Mouse (Mus musculus) forebrain, embryonic 13.5 days (tissue): ENCODE results near the gene Fam160b1. TPM values are rescaled to one million over a fixed set of nuclear protein-coding genes. Genes with fewer than 3 reads are reported as not detected.

Source experiments
- ATAC-seq: fragments of 200-750 bp; cut with Nextera tagmentation; 2 replicates; pipeline ENCODE4 v1.8.0; 2017
- H3K27ac ChIP-seq: fragments of 300-500 bp; sonication (generic); 2 replicates; pipeline ENCODE4 v1.5.1; 2015; ENCODE audit warnings: inconsistent platforms, mild to moderate bottlenecking, moderate library complexity
- H3K27me3 ChIP-seq: fragments of 300-500 bp; sonication (generic); 2 replicates; pipeline ENCODE4 v1.6.1; 2015; ENCODE audit warnings: mild to moderate bottlenecking, inconsistent platforms
- H3K36me3 ChIP-seq: fragments of 300-500 bp; sonication (generic); 2 replicates; pipeline ENCODE4 v1.6.1; 2015; ENCODE audit warnings: mild to moderate bottlenecking, inconsistent platforms; ENCODE audit not compliant: poor library complexity, severe bottlenecking
- H3K4me1 ChIP-seq: fragments of 300-500 bp; sonication (generic); 2 replicates; pipeline ENCODE4 v1.6.1; 2015; ENCODE audit warnings: inconsistent platforms
- H3K4me2 ChIP-seq: fragments of 300-500 bp; sonication (generic); 2 replicates; pipeline ENCODE4 v1.6.1; 2015; ENCODE audit warnings: inconsistent platforms, mild to moderate bottlenecking, moderate library complexity
- H3K4me3 ChIP-seq: fragments of 300-500 bp; sonication (generic); 2 replicates; pipeline ENCODE4 v1.5.1; 2015; ENCODE audit warnings: mild to moderate bottlenecking, inconsistent platforms
- H3K9ac ChIP-seq: fragments of 300-500 bp; sonication (generic); 2 replicates; pipeline ENCODE4 v1.6.1; 2015; ENCODE audit warnings: mild to moderate bottlenecking, inconsistent platforms
- H3K9me3 ChIP-seq: fragments of 300-500 bp; sonication (generic); replicated peaks from 2 replicates; pipeline ENCODE4 v1.6.1; 2016; ENCODE audit warnings: inconsistent platforms
- WGBS: fragments of 180-500 bp; shearing (Covaris S2); methylation state at CpG from one replicate; pipeline ENCODE4 v1.1.7; 2015; 5-methylcytosine and 5-hydroxymethylcytosine counted together
- polyA plus RNA-seq: library from polyadenylated mRNA; unstranded; fragments of >200 nt; fragmentation: Nextera tagmentation; extraction: Ambion mirVana; gene quantifications from 2 replicates; pipeline ENCODE4 v1.2.1, GENCODE M21; 2015

The Fam160b1 gene
- polyA plus RNA-seq, 1 experiment from 2014 or later = 11.6 TPM

GRCm38 (mm10) chr19:57375746-57376145, 15.3 kb downstream of the Fam160b1 start:
- H3K27me3 ChIP-seq = no peaks in the 10 kb centered on the region
- H3K36me3 ChIP-seq = peaks cover 98% of the 10 kb centered on the region
- H3K9me3 ChIP-seq = no peaks in the 10 kb centered on the region
- no peak overlapping the region for H3K4me2 ChIP-seq
- WGBS = 90% methylated on average over 11 of the region's 11 CpGs
- H3K4me3 ChIP-seq = no peak overlapping the region
- no peaks in the 10 kb centered on the region for H3K4me1 ChIP-seq
- no peak overlapping the region for H3K27ac ChIP-seq
- no peak for ATAC-seq
- no peak overlapping the region for H3K9ac ChIP-seq

GRCm38 (mm10) chr19:57377043-57377703, 16.7 kb downstream of the Fam160b1 start:
- no peak for ATAC-seq
- Histone ChIP-seq H3K27ac (no peak overlapping the region), H3K36me3 (peaks cover 96% of the 10 kb centered on the region), H3K4me3 (no peak overlapping the region), H3K27me3 (no peaks in the 10 kb centered on the region), H3K4me2 (no peak overlapping the region), H3K9ac (no peak overlapping the region), H3K9me3 (no peaks in the 10 kb centered on the region), H3K4me1 (no peaks in the 10 kb centered on the region)
- 97% methylated on average over 14 of the region's 14 CpGs for WGBS

DNA sequence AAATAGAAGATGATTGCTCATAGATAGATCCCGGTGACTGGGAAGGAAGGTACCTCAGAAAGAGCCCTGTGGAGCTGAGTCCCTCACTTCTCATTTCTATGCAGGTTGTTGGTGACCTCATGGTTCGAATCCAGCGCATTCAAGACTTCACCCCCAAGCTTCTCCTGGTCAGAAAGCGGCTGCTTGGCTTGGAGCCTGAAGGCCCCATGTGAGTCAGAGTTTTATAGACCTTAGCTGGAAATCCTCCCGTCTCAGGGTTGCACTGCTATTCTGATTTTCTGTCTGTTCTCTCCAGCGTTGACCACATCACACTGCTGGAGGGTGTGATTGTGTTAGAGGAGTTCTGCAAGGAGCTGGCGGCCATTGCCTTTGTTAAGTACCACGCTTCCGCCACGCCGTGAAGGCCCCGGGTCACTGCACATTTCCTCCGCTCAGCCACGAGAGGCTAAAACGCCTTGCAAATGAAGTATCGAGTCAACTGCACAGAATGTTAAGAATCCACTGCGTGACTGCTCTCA, 25.8 kb downstream of the Fam160b1 start:
- no peak overlapping the region for H3K27ac ChIP-seq
- peaks cover 95% of the 10 kb centered on the region for H3K36me3 ChIP-seq
- H3K4me2 ChIP-seq = no peak overlapping the region
- H3K4me1 ChIP-seq = no peaks in the 10 kb centered on the region
- no peaks in the 10 kb centered on the region for H3K27me3 ChIP-seq
- 86% methylated on average over 17 of the region's 17 CpGs for WGBS
- no peak overlapping the region for H3K4me3 ChIP-seq
- no peaks in the 10 kb centered on the region for H3K9me3 ChIP-seq
- ATAC-seq = no peak
- H3K9ac ChIP-seq = no peak overlapping the region

- no peaks in the 10 kb centered on the region for H3K9me3 ChIP-seq
- H3K36me3 ChIP-seq = peaks cover 44% of the 10 kb centered on the region
- no peak overlapping the region for H3K4me2 ChIP-seq
- H3K27ac ChIP-seq = no peak overlapping the region
- H3K9ac ChIP-seq = no peak overlapping the region
- WGBS = 95% methylated on average over 3 of the region's 3 CpGs
- ATAC-seq = no peak
- H3K27me3 ChIP-seq = no peaks in the 10 kb centered on the region
- no peaks in the 10 kb centered on the region for H3K4me1 ChIP-seq
- no peak overlapping the region for H3K4me3 ChIP-seq
Observed at GRCm38 (mm10) chr19:57391545-57391944, 31.1 kb downstream of the Fam160b1 start.

DNA sequence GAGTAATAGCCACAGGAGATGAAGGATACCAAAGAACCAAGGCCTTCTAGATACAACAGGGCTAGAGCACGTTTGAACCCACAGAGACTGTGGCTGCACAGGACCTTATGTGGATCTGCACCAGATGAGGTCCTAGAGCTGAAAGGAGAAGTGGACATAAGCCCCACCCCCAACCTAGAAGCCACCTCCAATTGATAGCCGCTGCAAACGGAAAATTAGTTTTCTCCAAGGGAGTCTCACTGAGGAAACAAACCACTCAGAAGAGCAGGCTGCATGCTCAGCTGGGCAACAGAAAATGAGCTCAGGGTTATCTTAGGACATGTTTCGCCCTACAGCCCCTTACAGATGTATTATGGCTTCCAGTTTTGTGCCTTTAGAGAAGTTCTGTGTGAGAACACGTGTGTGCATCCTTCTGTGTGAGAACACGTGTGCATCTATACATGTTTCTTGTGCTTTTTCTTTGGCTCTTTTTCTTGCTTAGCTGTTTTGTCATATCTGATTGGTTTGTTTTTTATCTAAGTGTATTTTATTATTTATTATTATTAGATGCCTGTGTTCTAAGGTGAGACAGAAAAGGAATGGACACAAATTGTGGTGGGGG, 33.0 kb downstream of the Fam160b1 start:
- no peak overlapping the region for H3K9ac ChIP-seq
- ATAC-seq = no peak
- no peak overlapping the region for H3K27ac ChIP-seq
- WGBS = 86% methylated on average over 6 of the region's 6 CpGs
- H3K9me3 ChIP-seq = no peaks in the 10 kb centered on the region
- H3K4me1 ChIP-seq = no peaks in the 10 kb centered on the region
- H3K4me3 ChIP-seq = no peak overlapping the region
- peaks cover 26% of the 10 kb centered on the region for H3K36me3 ChIP-seq
- no peak overlapping the region for H3K4me2 ChIP-seq
- H3K27me3 ChIP-seq = no peaks in the 10 kb centered on the region

DNA sequence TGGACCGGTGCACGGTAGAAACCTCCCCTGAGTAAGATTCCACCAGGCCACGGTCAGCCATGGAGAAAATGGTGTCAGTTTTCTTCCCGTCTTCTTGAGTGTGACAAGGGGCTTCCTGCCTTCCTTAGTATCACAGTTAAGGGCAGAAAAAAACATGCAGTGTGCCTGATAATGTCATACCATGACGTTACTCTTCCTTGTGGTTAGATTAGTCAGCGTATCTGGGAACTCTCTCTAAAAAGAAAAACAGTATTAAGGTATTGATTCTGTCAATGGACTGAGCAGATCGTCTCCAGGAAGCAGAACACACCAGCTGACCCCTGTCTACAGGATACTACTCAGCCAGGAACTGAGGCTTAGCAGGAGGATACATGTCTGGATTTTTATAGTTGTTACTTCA, 36.1 kb downstream of the Fam160b1 start:
- Histone ChIP-seq H3K4me2 (no peak overlapping the region), H3K4me3 (no peak overlapping the region), H3K9ac (no peak overlapping the region), H3K27ac (no peak overlapping the region), H3K4me1 (no peaks in the 10 kb centered on the region), H3K36me3 (no peaks in the 10 kb centered on the region), H3K9me3 (no peaks in the 10 kb centered on the region), H3K27me3 (no peaks in the 10 kb centered on the region)
- no peak for ATAC-seq
- WGBS = 86% methylated on average over 7 of the region's 7 CpGs

DNA sequence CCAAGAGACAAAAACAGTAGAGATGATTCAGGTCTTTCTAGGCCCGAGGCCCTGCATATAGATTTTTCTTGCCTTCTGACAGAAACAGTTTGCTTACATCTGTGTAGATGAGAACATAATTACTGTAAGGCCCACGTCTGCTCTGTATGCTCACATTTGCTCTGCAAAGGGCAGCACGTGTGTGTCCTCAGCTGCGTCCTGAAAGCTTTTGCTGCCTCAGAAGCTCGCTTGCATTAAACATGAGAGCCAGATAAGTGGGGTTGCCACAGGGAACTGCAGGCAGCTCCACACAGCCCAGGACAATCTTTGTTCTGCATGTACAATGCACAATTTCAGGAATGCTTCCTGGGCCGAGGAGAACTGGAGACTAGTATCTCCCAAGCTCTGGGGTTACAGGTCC, 41.9 kb downstream of the Fam160b1 start:
- H3K4me1 ChIP-seq = no peaks in the 10 kb centered on the region
- no peak for ATAC-seq
- no peaks in the 10 kb centered on the region for H3K36me3 ChIP-seq
- H3K4me2 ChIP-seq = no peak overlapping the region
- no peak overlapping the region for H3K27ac ChIP-seq
- H3K4me3 ChIP-seq = no peak overlapping the region
- WGBS = 66% methylated on average over 6 of the region's 6 CpGs
- no peaks in the 10 kb centered on the region for H3K27me3 ChIP-seq
- H3K9me3 ChIP-seq = no peaks in the 10 kb centered on the region
- H3K9ac ChIP-seq = no peak overlapping the region

GRCm38 (mm10) chr19:57403700-57404501, 43.4 kb downstream of the Fam160b1 start:
- H3K36me3 ChIP-seq = no peaks in the 10 kb centered on the region
- H3K27me3 ChIP-seq = no peaks in the 10 kb centered on the region
- peak; percentile 33; the same call in 1 of the 2 replicates for ATAC-seq
- WGBS = 13% methylated on average over 24 of the region's 24 CpGs
- peak overlapping the region; percentile 37 for H3K4me2 ChIP-seq
- no peaks in the 10 kb centered on the region for H3K4me1 ChIP-seq
- H3K4me3 ChIP-seq = no peak overlapping the region
- H3K9me3 ChIP-seq = no peaks in the 10 kb centered on the region
- no peak overlapping the region for H3K9ac ChIP-seq
- no peak overlapping the region for H3K27ac ChIP-seq

DNA sequence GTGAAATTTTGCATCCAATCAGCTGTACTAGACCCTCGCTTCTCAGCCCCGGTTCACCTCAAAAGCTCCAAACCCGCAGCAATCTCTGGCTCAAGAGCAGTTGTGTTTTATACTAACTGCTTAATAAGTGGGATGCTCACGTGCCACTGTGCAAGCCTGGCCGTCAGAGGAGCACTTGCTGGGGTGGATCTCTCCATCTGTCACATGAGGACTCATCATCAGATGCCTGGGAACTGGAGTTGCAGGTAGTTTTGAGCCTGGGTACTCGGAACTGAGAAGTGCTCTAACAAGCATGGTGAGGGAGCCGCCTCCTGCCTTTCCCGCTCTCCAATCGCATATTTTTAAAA, 44.0 kb downstream of the Fam160b1 start:
- no peaks in the 10 kb centered on the region for H3K27me3 ChIP-seq
- peak overlapping the region; percentile 37 for H3K4me2 ChIP-seq
- H3K9me3 ChIP-seq = no peaks in the 10 kb centered on the region
- H3K4me3 ChIP-seq = no peak overlapping the region
- ATAC-seq = no peak
- H3K4me1 ChIP-seq = no peaks in the 10 kb centered on the region
- no peak overlapping the region for H3K9ac ChIP-seq
- WGBS = 11% methylated on average over 9 of the region's 9 CpGs
- H3K27ac ChIP-seq = no peak overlapping the region
- no peaks in the 10 kb centered on the region for H3K36me3 ChIP-seq

GRCm38 (mm10) chr19:57407947-57408346, 47.5 kb downstream of the Fam160b1 start:
- Histone ChIP-seq H3K27ac (no peak overlapping the region), H3K27me3 (no peaks in the 10 kb centered on the region), H3K9me3 (no peaks in the 10 kb centered on the region), H3K9ac (no peak overlapping the region), H3K4me3 (no peak overlapping the region), H3K4me1 (peaks cover 10% of the 10 kb centered on the region), H3K4me2 (no peak overlapping the region), H3K36me3 (no peaks in the 10 kb centered on the region)
- WGBS = 97% methylated on average over 1 of the region's 1 CpGs
- ATAC-seq = no peak

DNA sequence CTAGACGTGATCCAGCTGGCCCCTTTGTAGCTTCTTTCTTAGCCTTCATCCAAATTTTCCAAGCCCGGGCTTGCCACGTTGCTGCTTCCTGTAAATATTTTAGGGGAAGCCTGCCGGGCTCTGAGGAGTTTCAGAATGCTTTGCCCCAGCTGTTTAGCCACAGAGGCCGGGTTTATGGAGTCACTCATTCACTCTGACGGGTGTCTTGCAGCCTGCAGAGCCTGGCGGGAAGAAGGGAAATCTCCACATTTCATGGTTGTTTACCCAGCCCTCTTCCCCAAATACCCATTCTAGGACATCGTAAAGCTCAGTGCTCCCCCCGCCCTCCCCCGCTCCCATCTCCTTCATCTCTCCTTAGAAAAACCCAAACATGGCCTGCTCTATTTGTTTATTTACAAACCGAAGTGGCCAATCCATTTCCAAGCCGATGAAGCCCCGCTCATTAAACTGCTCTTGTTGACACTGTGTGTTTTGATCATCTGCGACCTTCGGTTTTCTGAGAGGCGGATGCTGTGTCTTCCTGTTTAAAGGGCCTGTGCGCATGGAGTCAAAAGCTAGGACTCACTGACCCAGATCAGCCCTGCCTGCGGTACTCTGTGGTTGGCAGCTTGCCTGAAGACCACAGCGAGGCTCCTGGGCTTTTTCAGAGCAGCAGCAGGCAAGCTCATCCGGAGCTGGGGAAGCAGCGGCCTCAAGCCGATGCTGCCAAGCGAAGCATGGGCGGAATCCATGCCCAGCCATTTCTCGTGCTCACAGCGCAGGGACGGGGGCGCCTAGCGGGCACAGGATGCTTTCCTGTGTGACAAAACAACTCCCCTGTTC, 51.1 kb downstream of the Fam160b1 start:
- no peak for ATAC-seq

More for the DNA sequence above, 51.1 kb downstream of the Fam160b1 start:
- Histone ChIP-seq H3K9ac (no peak overlapping the region), H3K9me3 (no peaks in the 10 kb centered on the region), H3K27ac (no peak overlapping the region), H3K27me3 (no peaks in the 10 kb centered on the region), H3K4me1 (peaks cover 10% of the 10 kb centered on the region), H3K36me3 (no peaks in the 10 kb centered on the region), H3K4me2 (peak overlapping the region; percentile 36), H3K4me3 (no peak overlapping the region)
- 48% methylated on average over 29 of the region's 29 CpGs for WGBS
